Mouse (Mus musculus) CD4-positive helper T cell, adult 2 months (primary cell): ENCODE measurements around the gene 2310061I04Rik.

Experiments
- DNase-seq: peaks from one replicate; pipeline ENCODE4 v3.0.0-alpha.2; 2012; ENCODE audit warnings: low read depth, missing footprints, low spot score

The 2310061I04Rik gene

DNA sequence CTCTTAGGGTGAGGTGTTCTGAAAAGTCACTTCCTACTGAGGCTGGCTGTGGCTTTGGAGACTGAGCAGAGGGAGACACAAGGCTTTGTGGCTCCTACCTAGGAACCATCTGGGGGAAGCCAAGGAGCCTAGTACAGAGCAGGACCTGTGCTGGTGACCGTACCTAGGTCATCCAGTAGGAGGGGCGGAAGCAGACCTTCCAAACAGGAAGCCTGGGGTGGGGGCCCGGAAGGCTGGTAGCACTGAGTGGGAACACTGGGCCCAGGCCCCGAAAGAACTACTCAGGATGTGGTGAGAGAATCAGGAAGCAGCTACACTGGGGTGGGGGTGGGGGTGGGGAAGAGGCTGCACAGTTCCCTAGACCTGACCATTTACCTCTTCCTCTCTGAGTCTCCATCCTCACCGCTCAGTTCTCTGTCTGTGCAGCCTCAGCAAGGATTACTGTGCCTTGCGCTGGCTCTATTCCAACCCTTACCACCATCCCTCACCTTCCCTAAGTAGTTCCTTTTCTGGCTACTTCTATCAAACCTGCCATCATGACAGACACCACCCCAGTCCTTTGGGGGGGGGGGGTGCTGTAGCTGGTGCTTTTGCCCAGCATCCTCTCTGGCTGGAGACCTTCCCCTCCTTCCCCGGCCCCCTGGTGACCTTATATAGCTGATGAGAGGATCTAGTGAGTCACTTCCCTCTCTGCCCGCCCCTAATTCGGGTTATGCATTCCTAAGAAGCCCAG, 26.9 kb downstream of the 2310061I04Rik start:
- DNase-seq: peak; percentile 89

- peak; percentile 56 for DNase-seq
Measured at GRCm38 (mm10) chr17:35869346-35870067, 27.7 kb downstream of the 2310061I04Rik start.

- DNase-seq: no peak
Measured at GRCm38 (mm10) chr17:35868961-35869345, 28.3 kb downstream of the 2310061I04Rik start.

GRCm38 (mm10) chr17:35868165-35868820, 28.9 kb downstream of the 2310061I04Rik start:
- peak; percentile 80 for DNase-seq

GRCm38 (mm10) chr17:35866911-35867890, 30.0 kb downstream of the 2310061I04Rik start:
- DNase-seq: peak; percentile 59

GRCm38 (mm10) chr17:35866281-35866831, 30.9 kb downstream of the 2310061I04Rik start:
- peak; percentile 73 for DNase-seq

GRCm38 (mm10) chr17:35865481-35866280, 31.6 kb downstream of the 2310061I04Rik start, which contains the start of gene Ppp1r18:
Ppp1r18 (plus strand) TSS chr17:35865593.
- peak; percentile 66 for DNase-seq

DNA sequence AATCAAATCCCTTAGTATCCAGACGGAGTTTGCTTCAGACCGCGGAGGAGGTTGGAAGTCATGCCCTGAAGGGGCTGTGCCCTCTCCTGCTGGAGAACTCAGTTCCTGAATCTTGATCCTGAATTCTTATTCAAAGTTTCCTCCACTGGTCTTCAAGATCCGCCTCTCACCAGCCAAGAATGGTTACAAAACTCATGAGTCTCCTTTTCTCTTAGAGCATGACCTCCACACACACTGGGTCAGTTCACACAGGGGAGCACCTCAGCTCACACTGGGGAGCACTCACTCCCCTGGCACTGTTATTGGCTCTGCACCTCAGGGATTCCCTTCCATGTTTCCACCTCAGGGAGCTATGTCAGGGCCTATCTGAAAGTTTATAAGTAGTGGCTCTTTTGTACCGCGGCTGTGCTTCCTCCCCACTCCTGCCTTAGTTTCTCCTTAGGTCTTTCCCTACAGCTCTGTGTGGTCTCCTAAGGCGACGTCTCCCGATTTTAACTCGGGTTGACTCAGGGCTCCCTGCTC, 32.3 kb downstream of the 2310061I04Rik start:
- no peak for DNase-seq

DNA sequence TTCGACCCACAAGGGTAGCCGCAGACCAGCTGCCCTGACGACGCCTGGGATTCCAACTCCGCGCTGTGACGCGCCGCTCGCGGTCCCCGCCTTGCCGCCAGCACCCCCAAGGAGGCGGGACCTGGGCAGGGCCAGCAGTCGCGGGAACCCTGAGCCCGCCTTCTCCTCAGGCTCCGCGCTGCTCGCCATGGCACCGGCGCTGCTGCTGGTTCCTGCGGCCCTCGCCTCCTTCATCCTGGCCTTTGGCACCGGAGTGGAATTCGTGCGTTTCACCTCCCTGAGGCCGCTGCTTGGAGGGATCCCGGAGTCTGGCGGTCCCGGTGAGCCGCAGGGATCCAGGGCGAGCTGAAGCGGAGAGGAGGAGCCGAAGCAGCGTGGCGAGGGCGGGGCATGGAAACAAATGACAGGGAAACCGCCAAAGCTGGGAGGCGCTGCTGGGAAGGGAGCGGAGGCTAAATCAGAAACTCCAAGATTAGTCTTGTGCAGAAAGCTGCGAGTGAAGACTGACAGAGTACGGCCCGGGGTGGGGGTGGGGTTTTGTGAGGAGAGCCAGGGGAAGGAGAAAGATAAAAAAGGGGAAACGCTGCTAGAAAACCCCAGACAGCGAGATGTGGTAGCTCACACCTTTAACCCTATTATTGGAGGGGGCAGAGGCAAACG, 35.9 kb downstream of the 2310061I04Rik start, which contains the start of gene Nrm:
Gene Nrm (plus strand): TSS at position 121 of the 660 bp plus-strand sequence.
- DNase-seq: peak; percentile 90

- no peak for DNase-seq
Measured at GRCm38 (mm10) chr17:35860831-35861197, 36.4 kb downstream of the 2310061I04Rik start.

DNA sequence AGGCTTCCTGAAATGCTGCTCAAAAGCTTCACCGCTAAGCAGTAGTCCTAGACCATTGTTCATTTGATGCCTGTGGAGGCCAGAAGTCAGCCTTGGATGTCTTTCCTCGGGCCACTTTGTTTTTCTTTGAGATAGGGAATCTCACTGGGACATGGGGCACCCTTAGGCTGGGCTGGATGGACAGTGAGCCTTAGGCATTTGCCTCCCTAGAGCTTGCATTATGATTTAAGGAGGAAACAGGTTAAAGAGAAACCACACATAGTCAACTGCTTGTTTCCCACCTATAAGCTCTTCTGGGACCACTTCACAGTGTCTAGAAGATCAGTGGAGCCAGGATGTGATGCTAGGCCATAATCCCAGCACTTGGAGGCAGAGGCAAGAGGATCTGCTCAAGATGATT, 37.4 kb downstream of the 2310061I04Rik start:
- no peak for DNase-seq

DNA sequence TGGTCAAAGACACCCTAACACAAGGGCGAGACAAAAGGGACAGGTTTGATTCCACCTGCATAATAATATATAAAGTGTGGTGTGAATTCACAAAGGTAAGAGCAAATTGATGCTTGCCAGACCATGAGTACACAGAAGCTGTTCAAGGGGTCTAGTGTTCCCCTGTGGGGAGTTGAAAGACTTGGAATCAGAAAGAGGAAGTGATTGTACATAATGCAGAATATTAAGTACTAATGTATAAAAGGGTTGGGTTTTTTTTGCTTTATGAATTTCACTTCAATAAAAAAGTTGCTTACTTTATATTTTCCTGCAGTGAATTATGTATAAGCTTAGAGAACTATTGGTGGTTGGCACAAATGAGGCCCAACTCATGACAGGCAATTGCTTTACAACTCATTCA, 37.9 kb downstream of the 2310061I04Rik start:
- no peak for DNase-seq

GRCm38 (mm10) chr17:35850974-35851373, 46.3 kb downstream of the 2310061I04Rik start:
- DNase-seq: no peak

GRCm38 (mm10) chr17:35848112-35848511, 49.1 kb downstream of the 2310061I04Rik start:
- DNase-seq: no peak

DNA sequence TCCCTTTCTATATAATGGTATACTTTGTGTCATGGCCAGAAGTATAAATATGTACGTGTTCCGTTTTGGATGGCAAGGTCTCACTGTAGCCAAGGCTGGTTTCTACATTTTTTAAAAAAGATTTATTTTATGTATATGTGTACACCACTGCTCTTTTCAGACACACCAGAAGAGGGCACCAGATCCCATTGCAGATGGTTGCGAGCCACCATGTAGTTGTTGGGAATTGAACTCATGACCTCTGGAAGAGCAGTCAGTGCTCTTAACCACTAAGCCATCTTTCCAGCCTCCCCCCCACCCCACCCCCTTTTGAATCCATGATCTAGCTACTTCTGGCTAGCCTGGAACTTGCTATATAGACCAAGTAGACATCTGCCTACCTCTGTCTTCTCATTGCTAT, 53.7 kb downstream of the 2310061I04Rik start:
- DNase-seq: no peak
